Mouse (Mus musculus) CH12.LX (cell line): ENCODE results near the gene Eml5.
A peak's percentile ranks its signal among the peaks of the same experiment; 100 is the strongest.

Experiments used
- EP300 ChIP-seq: IDR thresholded peaks from 2 replicates; pipeline ENCODE4 v1.6.1; 2011; ENCODE audit warnings: low read length, improper control_type of control experiment
- IRF4 ChIP-seq: IDR thresholded peaks from 2 replicates; pipeline ENCODE4 v1.6.1; 2014; ENCODE audit warnings: low read depth, mild to moderate bottlenecking, inconsistent platforms, low read length, improper control_type of control experiment
- POLR2A ChIP-seq: IDR thresholded peaks from 2 replicates; pipeline ENCODE4 v1.6.1; 2011; ENCODE audit warnings: low read depth, mild to moderate bottlenecking, improper control_type of control experiment, low read length
- RAD21 ChIP-seq: IDR thresholded peaks from 2 replicates; pipeline ENCODE4 v1.6.1; 2011; ENCODE audit warnings: low read depth, mild to moderate bottlenecking, low read length, improper control_type of control experiment, moderate library complexity
- TCF12 ChIP-seq: IDR thresholded peaks from 2 replicates; pipeline ENCODE4 v1.6.1; 2014; ENCODE audit warnings: low read depth, mild to moderate bottlenecking, inconsistent platforms, low read length, improper control_type of control experiment
- USF1 ChIP-seq: IDR thresholded peaks from 2 replicates; pipeline ENCODE4 v1.6.1; 2014; ENCODE audit warnings: low read depth, mild to moderate bottlenecking, inconsistent platforms, low read length, improper control_type of control experiment

DNA sequence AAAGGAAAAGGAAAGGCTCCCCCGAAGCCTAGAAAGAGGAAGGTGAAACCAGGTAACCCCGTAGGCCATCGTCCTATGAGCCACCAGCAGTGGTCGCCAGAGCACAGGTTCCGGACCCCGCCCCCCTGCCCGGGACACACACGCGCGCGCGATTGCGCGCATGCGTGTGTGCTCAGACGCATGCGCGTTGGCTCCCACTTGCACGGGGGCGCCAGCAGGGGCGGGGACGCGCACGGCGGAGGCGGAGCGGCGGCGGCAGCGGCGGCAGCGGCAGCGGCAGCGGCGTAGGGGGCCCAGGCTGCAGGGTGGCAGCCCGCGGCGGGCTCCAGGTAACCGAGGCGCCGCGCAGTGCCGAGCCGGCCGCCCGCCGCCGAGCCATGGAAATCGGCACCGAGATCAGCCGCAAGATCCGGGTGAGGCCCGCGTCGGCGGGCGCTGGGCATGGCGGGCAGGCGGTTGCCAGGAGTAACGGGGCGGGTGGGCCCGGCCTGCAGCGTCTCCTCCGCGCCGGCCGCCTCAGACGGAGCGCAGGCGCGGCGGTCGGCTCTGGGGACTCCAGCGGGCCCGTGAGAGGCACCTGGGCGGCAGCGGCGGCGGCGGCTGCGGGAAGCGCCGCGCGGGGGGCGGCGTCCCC, 154.4 kb downstream of the Eml5 start, which contains the start of gene Zc3h14:
- TF ChIP-seq IRF4 (peak; percentile 48; the same call in 1 of the 2 replicates), POLR2A (peak; percentile 44), TCF12 (peak; percentile 66; the same call in 1 of the 2 replicates), RAD21 (no peak), EP300 (no peak), USF1 (no peak)
